Comparison of ENCODE assay signal across 8 mouse cellular contexts in the genomic region with DNA sequence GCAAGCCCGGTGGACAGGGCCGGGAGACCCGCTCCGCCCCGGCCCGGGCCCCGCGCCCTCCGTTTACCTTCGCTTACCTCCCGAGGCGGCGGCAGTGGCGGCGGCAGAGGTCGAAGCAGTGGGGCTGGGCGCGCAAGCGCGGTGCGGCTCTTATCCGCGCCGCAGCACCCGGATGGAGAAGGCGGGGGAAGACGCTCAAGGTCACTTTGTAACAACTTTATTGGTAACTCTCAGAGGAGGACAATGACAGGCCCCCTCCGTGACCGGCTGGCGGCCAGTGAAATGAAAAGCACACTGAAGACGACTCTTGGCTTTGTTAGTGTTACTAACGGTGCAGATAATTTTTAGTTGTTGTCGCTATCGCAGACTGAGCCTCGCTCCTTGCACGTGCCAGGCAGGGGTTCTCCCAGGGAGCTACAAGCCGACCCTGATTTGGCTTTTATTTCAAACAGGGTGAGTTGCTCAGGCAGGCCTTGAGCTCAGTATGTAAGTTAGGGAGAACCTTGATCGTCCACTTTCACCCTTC. TPM values are rescaled to one million over a fixed set of nuclear protein-coding genes. Genes with fewer than 3 reads are reported as not detected.
A peak's percentile ranks its signal among the peaks of the same experiment; 100 is the strongest.
DNase-seq lines count a peak whose midpoint lies in the region; ATAC-seq lines count a peak whose summit lies in the region.

A gene (minus strand): TSS at position 152 of the 526 bp plus-strand sequence.

- peaks cover 7% of the 10 kb centered on the region for H3K4me1 ChIP-seq in intestine, embryonic 14.5 days (replicated peaks; ENCODE audit: control insufficient read depth, insufficient read depth, low read length)

- H3K4me2 ChIP-seq in intestine, embryonic 14.5 days (ENCODE audit: low read length): peak within 1 kb of the TSS; percentile 82

- H3K27ac ChIP-seq in intestine, embryonic 14.5 days (ENCODE audit: low read depth): peak within 1 kb of the TSS; percentile 82

- H3K36me3 ChIP-seq in intestine, embryonic 14.5 days (ENCODE audit: control insufficient read depth, insufficient read depth, low read length): peaks cover 36% of the 10 kb centered on the region

- intact Hi-C loops in left cerebral cortex, postnatal 14 days (cut with DNase I): no loop called here

- no peaks in the 10 kb centered on the region for H3K27me3 ChIP-seq in intestine, embryonic 14.5 days (replicated peaks; ENCODE audit: control insufficient read depth, insufficient read depth, low read length)

- H3K4me3 ChIP-seq in intestine, embryonic 14.5 days (ENCODE audit: low read depth, low read length): peak within 1 kb of the TSS; percentile 78

- under 1% methylated on average over 38 of the region's 38 CpGs for WGBS in intestine, embryonic 14.5 days

- H3K9ac ChIP-seq in intestine, embryonic 14.5 days (ENCODE audit: low read length): peak within 1 kb of the TSS; percentile 97

- ATAC-seq in intestine, embryonic 14.5 days (replicated peaks; ENCODE audit: low FRiP score, low TSS enrichment, low read depth): peak; percentile 92

- no peaks in the 10 kb centered on the region for H3K9me3 ChIP-seq in intestine, embryonic 14.5 days (ENCODE audit: control insufficient read depth, low read length)

- peak; percentile 94 to 98 for DNase-seq in adrenal gland, adult (ENCODE audit: inconsistent age in 2 of 2, low spot score in 1 of 2)
- DNase-seq in embryo, embryonic 10.5 days (ENCODE audit: low spot score): peak; percentile 95
- peak; percentile 90 for DNase-seq in gastrocnemius, postnatal 25 days
- peak; percentile 91 for DNase-seq in intestine, embryonic 14.5 days (ENCODE audit: low spot score)
- DNase-seq in left cerebral cortex, postnatal 14 days (ENCODE audit: low spot score in 2 of 2): peak; percentile 92 to 93
- peak; percentile 94 for DNase-seq in mesoderm, embryonic 11.5 days (ENCODE audit: low read depth, low spot score)
- DNase-seq in right cerebral cortex, postnatal 36 days (ENCODE audit: low spot score in 2 of 2): peak; percentile 86 to 88
- peak; percentile 90 for DNase-seq in yolk sac, embryonic 10.5 days (ENCODE audit: low spot score)

RNA-seq across cellular contexts. Expression of the gene that starts here (rescaled TPM):
- total RNA-seq in gastrocnemius, postnatal 25 days (2021): 1,000 to 10,000 TPM; 1,520 to 1,554 TPM
- 1,271 and 1,485 TPM in 2 replicates for polyA plus RNA-seq in intestine, embryonic 14.5 days (2014; fragmentation: Nextera tagmentation; extraction: Ambion mirVana)
- total RNA-seq in left cerebral cortex, postnatal 14 days (2021): 100 to 1,000 TPM; 608 to 654 TPM

Comparison
In these comparisons a context has a peak if more than half of its experiments do, and no peak if none do; other contexts are left out.
1. Peak in every context shown above with its lines: DNase-seq, ATAC-seq, H3K4me3 ChIP-seq and H3K27ac ChIP-seq.